Mouse (Mus musculus) spleen, postnatal 4 days (tissue): Measurements from ENCODE around the gene Actn4.

ENCODE experiments used
- DNase-seq, 2 experiments: peaks; one replicate each; pipeline ENCODE4 v3.0.0; 2022; ENCODE audit warnings: low spot score in 2 of 2

Actn4 gene

DNA sequence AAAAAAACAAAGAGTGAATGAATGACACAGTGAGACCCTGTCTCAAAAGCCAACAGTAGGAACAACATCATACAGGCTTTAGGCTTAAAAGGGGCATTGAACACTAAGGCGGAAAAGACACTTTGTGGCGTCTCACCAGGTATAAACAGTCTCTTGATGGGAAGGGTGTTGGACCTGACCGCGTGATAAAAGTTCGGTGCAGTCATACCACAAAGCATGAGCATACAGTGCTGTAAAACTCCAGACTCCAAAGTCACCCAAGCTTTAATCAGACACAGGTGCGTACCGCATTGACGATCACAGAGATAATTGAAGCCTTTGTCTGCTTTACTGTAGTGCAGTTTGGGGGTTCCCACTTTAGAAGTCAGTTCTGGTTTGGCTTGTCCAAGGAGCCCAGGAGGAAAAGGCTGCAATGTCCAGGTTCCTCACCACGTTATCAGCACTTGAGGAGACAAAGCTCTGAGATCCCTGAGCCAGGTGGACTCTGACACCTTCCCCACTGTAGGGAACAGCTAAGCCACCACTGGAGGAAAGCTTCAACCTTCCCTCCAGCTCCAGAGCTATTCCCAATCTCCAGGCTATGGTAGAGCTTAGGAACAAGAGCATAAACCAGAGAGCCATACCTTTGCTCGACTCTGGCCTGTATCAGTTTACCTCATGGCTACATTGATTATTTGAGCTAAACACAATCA lies 11.6 kb downstream of the Actn4 start:
- no peak for DNase-seq

GRCm38 (mm10) chr7:28949298-28949697 lies 12.8 kb downstream of the Actn4 start:
- no peak for DNase-seq

- DNase-seq = no peak
These were observed 13.4 kb downstream of the Actn4 start for GRCm38 (mm10) chr7:28948746-28949145.

DNA sequence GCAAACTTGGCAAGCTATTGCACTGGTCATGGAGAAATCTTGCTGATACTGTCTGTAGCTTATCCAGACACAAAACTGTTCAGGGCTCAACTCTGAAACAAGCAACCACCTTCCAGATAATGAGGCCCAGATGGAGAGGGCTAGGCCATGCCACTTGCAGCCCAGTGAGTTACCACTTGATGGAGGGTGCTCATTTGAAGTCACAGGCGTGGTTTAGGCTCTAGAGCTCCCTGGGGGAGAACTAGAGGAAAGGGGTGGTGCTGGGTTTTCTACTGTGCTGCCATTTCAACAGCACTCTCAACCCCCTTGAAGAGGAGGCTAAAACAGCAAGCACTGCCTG lies 15.9 kb downstream of the Actn4 start:
- DNase-seq = no peak

GRCm38 (mm10) chr7:28945416-28946270 lies 16.5 kb downstream of the Actn4 start:
- DNase-seq = no peak

GRCm38 (mm10) chr7:28944756-28945415 lies 17.3 kb downstream of the Actn4 start:
- no peak for DNase-seq

DNA sequence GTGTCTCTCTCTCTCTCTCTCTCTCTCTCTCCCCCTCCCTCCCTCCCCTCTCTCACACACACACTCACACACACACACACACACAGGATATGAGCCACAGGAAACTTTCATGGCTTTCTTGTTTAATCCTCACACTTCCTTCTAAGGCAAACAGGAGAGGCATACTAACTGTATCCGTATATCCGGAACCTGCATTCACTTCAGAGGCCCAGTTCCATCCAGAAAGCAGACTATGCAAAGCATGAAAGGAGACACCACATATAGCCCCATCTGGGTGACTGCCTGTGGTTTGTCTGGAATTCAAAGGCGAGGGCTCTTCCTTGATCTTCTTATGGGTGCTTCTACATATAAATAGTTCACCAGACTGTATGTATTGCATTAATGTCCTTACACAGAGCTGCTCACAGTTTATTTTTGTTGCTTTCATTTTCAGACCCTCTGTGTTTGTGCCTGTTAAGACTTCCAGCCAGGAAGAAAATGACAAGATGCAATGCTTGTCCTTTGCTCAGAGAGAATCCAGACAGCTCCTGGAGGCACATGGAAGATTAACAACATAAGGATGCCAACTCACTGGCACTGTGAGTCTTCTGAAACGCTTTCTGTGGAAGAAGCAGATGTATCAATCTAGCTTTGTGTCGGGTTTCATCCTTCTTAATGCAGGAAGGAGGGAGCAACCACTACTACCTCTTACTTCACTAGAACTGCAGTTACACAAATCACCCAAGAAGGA lies 18.5 kb downstream of the Actn4 start:
- no peak for DNase-seq

DNA sequence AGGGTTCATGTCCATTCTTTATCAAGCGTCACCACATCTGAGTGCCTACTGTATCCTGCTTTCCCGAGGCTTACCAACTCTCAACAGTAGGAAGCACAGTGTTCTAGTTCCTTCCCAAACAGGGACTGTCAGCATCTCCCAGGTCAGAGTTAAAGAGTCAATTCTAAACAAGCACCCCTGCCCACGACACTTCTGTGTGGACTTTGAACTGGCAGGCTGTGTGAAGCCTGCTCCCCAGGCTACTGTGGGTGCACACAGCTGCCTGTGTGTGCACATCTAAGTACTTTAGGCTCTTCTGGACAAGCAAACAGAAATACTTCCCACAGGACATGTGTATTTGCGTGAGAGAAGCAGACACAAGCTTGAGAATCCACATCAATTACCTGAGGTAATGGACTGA lies 20.6 kb downstream of the Actn4 start:
- no peak for DNase-seq

GRCm38 (mm10) chr7:28941129-28941528 lies 21.0 kb downstream of the Actn4 start:
- no peak for DNase-seq

DNA sequence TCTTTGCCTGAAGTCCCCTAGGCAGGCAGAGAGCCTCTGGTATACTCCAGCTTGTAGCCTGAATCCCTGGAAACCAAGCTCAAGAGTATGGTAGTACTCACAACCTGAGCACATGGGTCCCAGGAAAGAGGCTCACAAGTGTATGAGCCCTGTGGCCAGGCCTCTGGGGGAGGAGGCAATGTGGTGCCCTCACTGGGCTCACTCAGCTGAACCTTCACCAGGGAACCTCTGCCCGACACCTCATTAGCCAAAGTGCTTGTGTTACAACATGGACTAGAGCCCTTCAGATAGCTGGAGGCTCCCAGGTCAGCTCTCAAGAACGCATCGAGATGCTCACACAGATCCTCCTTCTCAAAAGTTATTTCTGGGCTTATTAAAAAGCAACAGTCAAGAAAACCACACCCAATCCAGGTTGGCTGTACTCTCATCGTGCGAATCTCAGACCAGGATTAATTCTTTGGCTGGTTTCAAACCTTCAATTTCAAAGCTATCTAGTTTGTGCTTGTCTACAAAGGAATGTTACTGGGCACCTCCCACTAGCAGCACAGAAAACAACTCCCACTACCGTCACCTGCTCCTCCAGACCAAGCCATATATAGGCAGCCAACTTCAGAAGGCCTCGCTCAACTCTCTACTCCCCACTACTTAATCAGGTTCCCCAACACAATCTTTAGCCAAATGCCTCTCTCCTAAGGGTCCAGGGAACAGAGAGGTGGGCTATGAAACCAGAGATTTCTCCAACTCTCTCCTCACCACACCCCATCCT lies 22.5 kb downstream of the Actn4 start:
- DNase-seq = no peak

- no peak for DNase-seq
These were observed 23.5 kb downstream of the Actn4 start for GRCm38 (mm10) chr7:28938654-28939053.

DNA sequence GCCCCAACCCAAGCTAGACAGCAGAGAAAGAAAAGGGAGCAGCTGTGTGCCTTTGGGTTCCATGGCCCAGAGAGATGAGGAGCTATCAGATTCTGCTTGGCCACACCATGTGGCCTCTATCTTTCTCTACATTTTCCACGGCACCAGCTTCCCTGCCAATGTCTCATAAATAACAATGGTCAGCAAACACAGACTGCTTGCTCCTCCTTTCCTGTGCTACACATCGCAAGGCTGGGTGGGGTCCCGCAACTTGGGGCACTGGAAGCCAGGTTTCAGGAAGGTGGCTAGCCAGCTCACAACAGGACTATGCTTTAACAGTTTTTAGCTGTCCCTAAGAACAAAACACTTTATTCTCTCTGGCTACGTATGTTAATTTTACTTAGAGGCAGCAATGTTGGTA lies 25.4 kb downstream of the Actn4 start:
- DNase-seq = no peak

DNA sequence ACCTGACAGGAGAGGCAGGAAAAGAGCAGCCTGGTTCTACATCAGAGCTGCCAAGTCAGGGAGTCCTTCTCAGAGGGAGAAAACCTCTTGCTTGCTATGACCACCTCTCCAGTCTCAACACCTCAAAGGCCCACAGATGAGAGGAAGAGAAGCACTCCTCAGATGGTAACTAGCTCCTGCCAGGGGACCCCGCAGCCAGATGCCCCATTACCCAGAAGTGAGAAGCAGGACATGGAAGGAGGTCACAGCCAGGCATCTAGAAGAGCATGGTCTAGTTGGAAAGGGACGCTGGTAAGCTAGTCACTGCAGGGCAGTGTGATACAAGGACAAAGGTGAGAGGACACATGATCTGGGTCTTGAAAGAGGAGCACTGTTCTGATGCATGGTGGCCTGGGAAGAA lies 28.3 kb downstream of the Actn4 start:
- DNase-seq = no peak

DNA sequence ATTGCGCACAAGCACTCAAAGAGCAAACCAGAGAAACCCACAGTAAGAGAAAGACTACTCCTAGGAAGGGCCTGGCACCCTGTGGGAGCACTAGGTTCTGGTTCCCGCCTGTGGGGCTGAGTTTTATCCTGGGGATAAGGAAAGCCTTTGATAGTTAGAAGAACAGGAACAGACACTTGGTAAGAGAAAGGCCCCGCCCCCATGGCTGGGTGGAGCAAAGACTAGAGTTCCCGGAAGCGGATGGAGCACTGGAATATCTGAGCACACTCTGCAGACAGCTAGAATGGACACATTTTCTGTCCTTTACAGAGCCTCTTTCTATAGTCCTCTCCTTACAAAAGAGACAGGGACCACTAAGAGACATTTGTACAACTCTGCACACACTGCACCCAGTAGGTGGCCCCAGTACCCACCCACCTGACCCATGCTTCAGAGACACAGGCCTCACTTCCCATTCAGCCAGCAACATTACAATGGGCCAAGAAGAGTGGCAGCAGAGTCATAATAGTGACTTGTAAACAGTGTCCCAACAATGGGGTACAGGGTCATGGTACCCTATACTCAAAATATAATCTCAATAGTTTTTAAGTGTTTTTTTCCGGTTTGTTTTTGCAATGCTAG lies 29.6 kb downstream of the Actn4 start:
- DNase-seq = no peak

GRCm38 (mm10) chr7:28931695-28932039 lies 30.5 kb downstream of the Actn4 start:
- DNase-seq = no peak

DNA sequence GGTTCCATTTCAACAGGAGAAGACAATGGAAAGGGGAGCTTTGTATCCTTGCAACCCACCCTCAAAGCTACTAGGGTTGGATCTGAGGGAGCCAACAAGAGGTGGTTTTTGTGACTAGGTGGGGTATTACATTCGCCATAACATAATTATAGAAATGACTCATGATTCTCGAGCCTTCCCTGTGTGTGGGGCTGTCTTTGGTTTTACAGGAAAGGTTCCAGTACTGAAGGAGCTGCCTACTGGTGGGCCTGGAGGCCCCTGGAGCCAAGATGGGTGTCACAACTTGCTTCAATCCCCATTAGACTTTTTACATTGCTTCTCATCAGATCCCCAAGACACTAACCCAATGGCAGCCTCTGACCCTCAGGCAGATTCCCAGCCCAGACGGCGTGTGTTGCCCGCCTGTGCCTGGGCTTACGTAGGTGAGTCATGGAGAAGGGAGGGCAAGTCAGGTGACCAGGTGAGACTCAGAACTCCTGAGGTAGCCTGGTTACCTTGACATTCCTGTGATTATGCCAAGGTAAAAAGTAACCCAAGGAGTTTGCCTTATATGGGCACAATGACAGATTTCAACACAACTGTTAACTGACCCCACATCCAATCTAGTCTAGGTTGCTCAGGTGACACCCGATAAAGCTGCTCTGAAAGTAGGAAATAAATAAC lies 31.0 kb downstream of the Actn4 start:
- DNase-seq = no peak

GRCm38 (mm10) chr7:28930320-28931031 lies 31.7 kb downstream of the Actn4 start:
- DNase-seq = no peak

DNA sequence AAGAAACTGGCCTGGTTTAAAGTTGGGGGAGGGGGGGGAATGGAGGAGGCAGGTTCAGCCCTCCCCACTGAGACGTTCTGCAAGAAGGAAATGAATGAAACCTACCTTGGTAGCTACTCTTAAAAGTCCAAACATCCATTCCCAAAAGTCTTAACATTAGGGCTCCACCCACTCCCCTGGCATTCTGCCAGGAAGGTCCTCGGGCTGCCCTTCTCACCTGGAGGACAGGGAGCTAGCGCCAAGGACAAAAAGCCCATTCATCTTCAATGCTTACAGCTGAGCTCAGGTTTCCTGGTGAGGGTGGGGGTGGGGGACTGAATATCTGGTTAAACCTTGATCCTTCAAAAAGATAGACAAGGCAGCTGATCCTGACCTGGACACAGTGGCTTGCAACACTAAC lies 32.8 kb downstream of the Actn4 start:
- DNase-seq = no peak

GRCm38 (mm10) chr7:28926172-28926571 lies 36.0 kb downstream of the Actn4 start:
- DNase-seq = no peak

GRCm38 (mm10) chr7:28925317-28925716 lies 36.8 kb downstream of the Actn4 start:
- DNase-seq = no peak
